Mouse (Mus musculus) liver, embryonic 14.5 days (tissue): Measurements from ENCODE around the gene Pan2.

Experiments
- CTCF ChIP-seq: IDR thresholded peaks from 2 replicates; pipeline ENCODE4 v1.5.1; 2016; ENCODE audit warnings: antibody characterized with exemption, low read depth, control low read depth
- EP300 ChIP-seq: IDR thresholded peaks from 2 replicates; pipeline ENCODE4 v1.6.1; 2016; ENCODE audit warnings: antibody characterized with exemption, low read depth

DNA sequence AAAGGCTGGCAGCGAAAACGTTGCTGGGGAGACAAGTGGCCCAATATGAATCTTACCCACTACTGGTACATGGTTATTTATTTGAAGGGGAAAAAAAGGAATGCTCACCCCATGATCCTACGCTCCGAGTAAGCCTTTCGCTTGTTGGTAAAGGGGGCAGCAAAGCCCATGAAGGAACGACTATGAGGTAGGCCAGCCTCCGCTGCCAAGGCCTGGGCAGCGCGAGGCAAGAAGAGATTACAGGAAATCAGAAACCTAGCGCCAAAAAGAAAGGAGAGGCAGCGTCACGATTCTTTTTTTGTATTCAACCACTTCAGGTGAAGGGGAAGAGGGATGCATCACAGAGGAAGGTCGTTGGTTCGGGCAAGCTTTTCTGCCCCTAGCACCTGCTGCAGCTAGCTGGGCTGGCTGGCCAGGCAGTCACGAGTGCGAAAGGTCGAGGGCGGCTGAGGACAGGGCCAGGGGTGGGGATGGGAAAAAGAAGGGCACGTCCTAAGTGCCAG, 64.8 kb downstream of the Pan2 start:
- TF ChIP-seq EP300, result no peak
- TF ChIP-seq CTCF, result no peak
